Comparison of ENCODE assay signal across 11 mouse cellular contexts in the genomic region with DNA sequence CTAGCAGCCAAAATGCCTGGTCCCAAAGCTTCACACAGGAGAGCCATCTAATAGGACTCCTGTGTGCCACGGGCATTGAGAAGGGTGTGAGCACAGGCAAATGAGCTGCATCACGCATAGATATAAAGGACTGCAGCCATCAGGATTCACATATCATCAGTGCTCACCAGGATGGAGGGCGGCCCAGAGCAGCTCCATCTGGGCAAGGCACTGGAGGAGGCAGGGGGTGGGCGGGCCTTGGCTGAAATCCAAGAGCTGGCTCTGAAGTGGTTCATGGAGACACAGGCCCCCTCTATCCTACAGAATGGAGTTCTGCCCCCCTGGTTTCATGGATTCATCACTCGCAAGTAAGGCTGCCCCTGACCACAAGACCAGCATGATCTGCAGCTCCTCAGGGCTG. TPM values are rescaled to one million over a fixed set of nuclear protein-coding genes. Genes with fewer than 3 reads are reported as not detected.
DNase-seq lines count a peak whose midpoint lies in the region; ATAC-seq and TF ChIP-seq lines count a peak whose summit lies in the region.
"Had no signal": no experiment of that assay in that cellular context is flagged by ENCODE, and none has a peak within 500 bp of the region (broad histone marks: within the 10 kb centered on the region; RNA-seq: fewer than 3 reads in every experiment).

No protein-coding gene starts in this region.

- intact Hi-C loops in heart, postnatal 25 days (cut with DNase I), result no loop called here

- H3K27ac ChIP-seq in lung, embryonic 14.5 days (ENCODE audit: low read depth), result no peak overlapping the region
- no peak overlapping the region for H3K27ac ChIP-seq in lung, postnatal 0 days (ENCODE audit: low read length)
- H3K27ac ChIP-seq in hindbrain, embryonic 15.5 days (replicated peaks), result peak overlapping the region; percentile 63; the same call in 1 of the 2 replicates
- peak overlapping the region; percentile 51 for H3K27ac ChIP-seq in midbrain, embryonic 15.5 days
- H3K27ac ChIP-seq: liver, embryonic 14.5 days had no signal

- DNase-seq in lung, embryonic 14.5 days, result peak; percentile 74
- no peak for DNase-seq in lung, postnatal 0 days (ENCODE audit: low spot score)
- DNase-seq in cerebellum, adult 9-11 months, result peak; percentile 54
- DNase-seq in embryo, embryonic 9.5 days (ENCODE audit: extremely low spot score), result no peak
- no peak for DNase-seq in heart, postnatal 25 days (ENCODE audit: low spot score)
- no peak for DNase-seq in thymus, postnatal 10 days (ENCODE audit: low spot score in 2 of 2)

- H3K4me1 ChIP-seq in lung, embryonic 14.5 days (ENCODE audit: insufficient read depth), result 0 out of 2 replicates have a peak, but pooled peaks cover 6% of the 10 kb centered on the region
- no peaks in the 10 kb centered on the region for H3K4me1 ChIP-seq in lung, postnatal 0 days (ENCODE audit: insufficient read depth, low read depth, low read length)
- peaks cover 28% of the 10 kb centered on the region for H3K4me1 ChIP-seq in hindbrain, embryonic 15.5 days (replicated peaks)
- H3K4me1 ChIP-seq in midbrain, embryonic 15.5 days, result peaks cover 10% of the 10 kb centered on the region

- no peak for TF ChIP-seq EP300 in lung, postnatal 0 days (IDR thresholded peaks at IDR 0.05)

- no peaks in the 10 kb centered on the region for H3K9me3 ChIP-seq in lung, embryonic 14.5 days (ENCODE audit: low read depth, low read length)
- H3K9me3 ChIP-seq in lung, postnatal 0 days (ENCODE audit: low read length), result no peaks in the 10 kb centered on the region
- H3K9me3 ChIP-seq in hindbrain, embryonic 15.5 days, result no peaks in the 10 kb centered on the region
- H3K9me3 ChIP-seq in midbrain, embryonic 15.5 days, result no peaks in the 10 kb centered on the region
- H3K9me3 ChIP-seq: G1E had no signal

- no peaks in the 10 kb centered on the region for H3K27me3 ChIP-seq in lung, embryonic 14.5 days (ENCODE audit: insufficient read depth, low read length)
- H3K27me3 ChIP-seq in lung, postnatal 0 days (replicated peaks; ENCODE audit: insufficient read depth, low read length), result no peaks in the 10 kb centered on the region
- H3K27me3 ChIP-seq in hindbrain, embryonic 15.5 days, result no peaks in the 10 kb centered on the region
- H3K27me3 ChIP-seq in midbrain, embryonic 15.5 days (replicated peaks), result no peaks in the 10 kb centered on the region

- H3K4me3 ChIP-seq in lung, embryonic 14.5 days (ENCODE audit: low read depth, low read length), result no peak overlapping the region
- no peak overlapping the region for H3K4me3 ChIP-seq in lung, postnatal 0 days (ENCODE audit: low read depth, low read length)
- no peak overlapping the region for H3K4me3 ChIP-seq in hindbrain, embryonic 15.5 days
- H3K4me3 ChIP-seq in midbrain, embryonic 15.5 days, result no peak overlapping the region
- H3K4me3 ChIP-seq: erythroblast, embryonic 14.5 days had no signal

- H3K4me2 ChIP-seq in lung, embryonic 14.5 days, result no peak overlapping the region
- no peak overlapping the region for H3K4me2 ChIP-seq in lung, postnatal 0 days (replicated peaks; ENCODE audit: low read depth, low read length)
- no peak overlapping the region for H3K4me2 ChIP-seq in hindbrain, embryonic 15.5 days
- no peak overlapping the region for H3K4me2 ChIP-seq in midbrain, embryonic 15.5 days

- H3K9ac ChIP-seq in lung, embryonic 14.5 days, result no peak overlapping the region
- no peak overlapping the region for H3K9ac ChIP-seq in lung, postnatal 0 days (replicated peaks; ENCODE audit: low read depth)
- H3K9ac ChIP-seq in hindbrain, embryonic 15.5 days, result no peak overlapping the region
- H3K9ac ChIP-seq in midbrain, embryonic 15.5 days, result no peak overlapping the region
- H3K9ac ChIP-seq: liver, embryonic 14.5 days had no signal

- no peak for TF ChIP-seq CTCF in lung, embryonic 14.5 days (IDR thresholded peaks at IDR 0.05; ENCODE audit: low read depth)
- no peak for TF ChIP-seq CTCF in lung, postnatal 0 days (IDR thresholded peaks at IDR 0.05)

- peak; percentile 70 for ATAC-seq in lung, embryonic 14.5 days (ENCODE audit: insufficient read depth)
- no peak for ATAC-seq in lung, postnatal 0 days
- peak; percentile 87 for ATAC-seq in hindbrain, embryonic 15.5 days (ENCODE audit: low FRiP score, low read depth)
- peak; percentile 74; the same call in 1 of the 2 replicates for ATAC-seq in midbrain, embryonic 15.5 days (replicated peaks)

- 45% methylated on average over 5 of the region's 5 CpGs for WGBS in lung, embryonic 14.5 days
- 39% methylated on average over 5 of the region's 5 CpGs for WGBS in lung, postnatal 0 days
- WGBS in hindbrain, embryonic 15.5 days, result 25% methylated on average over 5 of the region's 5 CpGs
- 42% methylated on average over 5 of the region's 5 CpGs for WGBS in midbrain, embryonic 15.5 days

- no peaks in the 10 kb centered on the region for H3K36me3 ChIP-seq in lung, embryonic 14.5 days (ENCODE audit: insufficient read depth)
- no peaks in the 10 kb centered on the region for H3K36me3 ChIP-seq in lung, postnatal 0 days (ENCODE audit: insufficient read depth, low read length)
- H3K36me3 ChIP-seq in hindbrain, embryonic 15.5 days, result no peaks in the 10 kb centered on the region
- H3K36me3 ChIP-seq in midbrain, embryonic 15.5 days (replicated peaks), result no peaks in the 10 kb centered on the region
- H3K36me3 ChIP-seq: G1E had no signal

RNA-seq across cellular contexts. Expression of a gene that starts 4.8 kb away (rescaled TPM):
- not detected in 2 replicates for polyA plus RNA-seq in lung, embryonic 14.5 days (2014; fragmentation: Nextera tagmentation; extraction: Ambion mirVana)
- polyA plus RNA-seq in lung, postnatal 0 days (2015; fragmentation: Nextera tagmentation; extraction: Ambion mirVana), result not detected in 2 replicates
- polyA plus RNA-seq in hindbrain, embryonic 15.5 days (2015; fragmentation: Nextera tagmentation; extraction: Ambion mirVana), result 0.09 TPM in 1 of 2 replicates, not detected in the other
- polyA plus RNA-seq in midbrain, embryonic 15.5 days (2015; fragmentation: Nextera tagmentation; extraction: Ambion mirVana), result not detected in 2 replicates
- total RNA-seq in heart, postnatal 25 days (2021), result not detected
- polyA plus RNA-seq: erythroblast, embryonic 14.5 days; G1E; liver, embryonic 14.5 days had no signal

RNA-seq across cellular contexts. Expression of a gene that starts 26.0 kb away (rescaled TPM):
- polyA plus RNA-seq in lung, embryonic 14.5 days (2014; fragmentation: Nextera tagmentation; extraction: Ambion mirVana), result 14.1 and 15.3 TPM in 2 replicates
- polyA plus RNA-seq in lung, postnatal 0 days (2015; fragmentation: Nextera tagmentation; extraction: Ambion mirVana), result 6.2 and 7.5 TPM in 2 replicates
- 61.6 and 62.3 TPM in 2 replicates for polyA plus RNA-seq in hindbrain, embryonic 15.5 days (2015; fragmentation: Nextera tagmentation; extraction: Ambion mirVana)
- 43.2 and 44.6 TPM in 2 replicates for polyA plus RNA-seq in midbrain, embryonic 15.5 days (2015; fragmentation: Nextera tagmentation; extraction: Ambion mirVana)
- 1 to 10 TPM; 1.4 to 1.8 TPM for total RNA-seq in heart, postnatal 25 days (2021)
- total RNA-seq: G1E had no signal

RNA-seq across cellular contexts. Expression of a gene that starts 32.5 kb away (rescaled TPM):
- 4.3 and 4.6 TPM in 2 replicates for polyA plus RNA-seq in lung, embryonic 14.5 days (2014; fragmentation: Nextera tagmentation; extraction: Ambion mirVana)
- polyA plus RNA-seq in lung, postnatal 0 days (2015; fragmentation: Nextera tagmentation; extraction: Ambion mirVana), result 4.8 and 5.1 TPM in 2 replicates
- 56.0 and 59.9 TPM in 2 replicates for polyA plus RNA-seq in hindbrain, embryonic 15.5 days (2015; fragmentation: Nextera tagmentation; extraction: Ambion mirVana)
- 57.0 and 63.2 TPM in 2 replicates for polyA plus RNA-seq in midbrain, embryonic 15.5 days (2015; fragmentation: Nextera tagmentation; extraction: Ambion mirVana)
- total RNA-seq in heart, postnatal 25 days (2021), result 10 to 100 TPM; 18.5 to 20.0 TPM
- polyA plus RNA-seq: G1E had no signal

RNA-seq across cellular contexts. Expression of a gene that starts 52.2 kb away (rescaled TPM):
- polyA plus RNA-seq in lung, embryonic 14.5 days (2014; fragmentation: Nextera tagmentation; extraction: Ambion mirVana), result 106 and 112 TPM in 2 replicates
- polyA plus RNA-seq in lung, postnatal 0 days (2015; fragmentation: Nextera tagmentation; extraction: Ambion mirVana), result 79.4 and 80.3 TPM in 2 replicates
- 159 and 160 TPM in 2 replicates for polyA plus RNA-seq in hindbrain, embryonic 15.5 days (2015; fragmentation: Nextera tagmentation; extraction: Ambion mirVana)
- polyA plus RNA-seq in midbrain, embryonic 15.5 days (2015; fragmentation: Nextera tagmentation; extraction: Ambion mirVana), result 132 and 136 TPM in 2 replicates
- total RNA-seq in heart, postnatal 25 days (2021), result 100 to 1,000 TPM; 627 to 667 TPM

Comparison
In these comparisons a context has a peak if more than half of its experiments do, and no peak if none do; other contexts are left out.
1. DNase-seq: peak in lung, embryonic 14.5 days (single experiment) and cerebellum, adult 9-11 months (single experiment); none in lung, postnatal 0 days (single experiment), embryo, embryonic 9.5 days (single experiment), heart, postnatal 25 days (single experiment) and thymus, postnatal 10 days (0 of 2).
2. H3K27ac ChIP-seq: peak in hindbrain, embryonic 15.5 days (single experiment) and midbrain, embryonic 15.5 days (single experiment); none in lung, embryonic 14.5 days (single experiment) and lung, postnatal 0 days (single experiment).